Mouse (Mus musculus): ENCODE data around the gene Cntnap5c. TPM values are rescaled to one million over a fixed set of nuclear protein-coding genes. Genes with fewer than 3 reads are reported as not detected.

Cntnap5c gene
- polyA plus RNA-seq, 1 experiment: not detected

- WGBS: 81% methylated on average over 3 of the region's 3 CpGs
- Histone ChIP-seq H3K27me3 (ENCODE audit: control insufficient read depth, insufficient read depth, low read length) (no peaks in the 10 kb centered on the region), H3K27ac (ENCODE audit: insufficient read depth, low read length) (no peak overlapping the region), H3K4me1 (ENCODE audit: control insufficient read depth, insufficient read depth, insufficient read length) (no peaks in the 10 kb centered on the region), H3K36me3 (ENCODE audit: control insufficient read depth, insufficient read depth, low read length) (no peaks in the 10 kb centered on the region), H3K4me3 (ENCODE audit: extremely low read depth, insufficient read depth, insufficient read length) (no peak overlapping the region)
- no peak for TF ChIP-seq POLR2A (IDR thresholded peaks at IDR 0.05; ENCODE audit: low read depth, low read length)
- no peak for TF ChIP-seq CTCF (IDR thresholded peaks at IDR 0.05; ENCODE audit: extremely low read depth, insufficient read depth, insufficient read length, insufficient replicate concordance)
- DNase-seq (ENCODE audit: low read depth in 1 of 2, low spot score in 2 of 2): no peak
These were observed 338.5 kb downstream of the Cntnap5c start for GRCm38 (mm10) chr17:58107901-58108300.

DNA sequence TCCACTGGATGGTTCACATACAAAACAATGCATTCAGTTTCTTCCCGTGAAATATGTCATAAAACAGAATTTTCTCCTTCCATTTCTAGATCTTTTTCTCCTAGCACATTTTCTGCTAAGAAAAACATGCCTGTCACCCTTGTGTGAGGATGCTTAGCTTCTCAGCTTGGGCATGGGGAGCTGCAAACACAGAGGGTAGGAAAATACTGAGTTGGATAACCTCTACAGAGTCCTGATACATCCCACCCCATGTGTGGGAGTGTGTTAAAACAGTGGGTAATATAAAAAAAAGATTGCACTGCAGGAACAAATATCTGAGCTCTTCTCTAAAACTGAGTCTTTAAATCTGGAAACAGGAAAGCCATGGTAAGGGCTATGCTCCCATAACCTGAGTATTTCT, 339.0 kb downstream of the Cntnap5c start:
- WGBS: 52% methylated on average over 1 of the region's 1 CpGs
- no peak for TF ChIP-seq CTCF (IDR thresholded peaks at IDR 0.05; ENCODE audit: extremely low read depth, insufficient read depth, insufficient read length, insufficient replicate concordance)
- TF ChIP-seq POLR2A (IDR thresholded peaks at IDR 0.05; ENCODE audit: low read depth, low read length): no peak
- Histone ChIP-seq H3K27me3 (ENCODE audit: control insufficient read depth, insufficient read depth, low read length) (no peaks in the 10 kb centered on the region), H3K36me3 (ENCODE audit: control insufficient read depth, insufficient read depth, low read length) (no peaks in the 10 kb centered on the region), H3K4me1 (ENCODE audit: control insufficient read depth, insufficient read depth, insufficient read length) (no peaks in the 10 kb centered on the region), H3K4me3 (ENCODE audit: extremely low read depth, insufficient read depth, insufficient read length) (no peak overlapping the region), H3K27ac (ENCODE audit: insufficient read depth, low read length) (no peak overlapping the region)
- no peak for DNase-seq (ENCODE audit: low read depth in 1 of 2, low spot score in 2 of 2)

DNA sequence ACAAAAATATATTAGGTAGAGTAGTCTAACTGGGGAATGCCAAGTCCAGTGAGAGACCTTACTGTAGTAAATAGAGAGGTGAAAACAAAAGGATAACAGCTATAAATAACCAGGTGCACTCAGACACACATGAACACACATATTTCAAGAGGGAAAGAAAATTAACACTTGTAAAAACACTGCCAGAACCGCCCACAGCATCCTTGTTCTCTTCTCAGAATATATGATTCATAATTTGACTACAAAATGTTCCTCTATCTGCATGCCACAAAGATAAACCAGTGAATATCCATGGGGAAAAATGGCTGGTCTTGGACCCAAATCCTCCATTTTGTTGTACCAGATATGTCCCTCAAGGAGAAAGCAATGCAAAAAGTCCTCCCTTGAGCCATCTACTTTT, 417.8 kb downstream of the Cntnap5c start:
- 67% methylated on average over 1 of the region's 1 CpGs for WGBS
- Histone ChIP-seq H3K27me3 (ENCODE audit: control insufficient read depth, insufficient read depth, low read length) (no peaks in the 10 kb centered on the region), H3K4me1 (ENCODE audit: control insufficient read depth, insufficient read depth, insufficient read length) (no peaks in the 10 kb centered on the region), H3K36me3 (ENCODE audit: control insufficient read depth, insufficient read depth, low read length) (no peaks in the 10 kb centered on the region), H3K4me3 (ENCODE audit: extremely low read depth, insufficient read depth, insufficient read length) (no peak overlapping the region), H3K27ac (ENCODE audit: insufficient read depth, low read length) (no peak overlapping the region)
- no peak for DNase-seq (ENCODE audit: low read depth in 1 of 2, low spot score in 2 of 2)
- TF ChIP-seq CTCF (IDR thresholded peaks at IDR 0.05; ENCODE audit: extremely low read depth, insufficient read depth, insufficient read length, insufficient replicate concordance): no peak
- no peak for TF ChIP-seq POLR2A (IDR thresholded peaks at IDR 0.05; ENCODE audit: low read depth, low read length)

DNA sequence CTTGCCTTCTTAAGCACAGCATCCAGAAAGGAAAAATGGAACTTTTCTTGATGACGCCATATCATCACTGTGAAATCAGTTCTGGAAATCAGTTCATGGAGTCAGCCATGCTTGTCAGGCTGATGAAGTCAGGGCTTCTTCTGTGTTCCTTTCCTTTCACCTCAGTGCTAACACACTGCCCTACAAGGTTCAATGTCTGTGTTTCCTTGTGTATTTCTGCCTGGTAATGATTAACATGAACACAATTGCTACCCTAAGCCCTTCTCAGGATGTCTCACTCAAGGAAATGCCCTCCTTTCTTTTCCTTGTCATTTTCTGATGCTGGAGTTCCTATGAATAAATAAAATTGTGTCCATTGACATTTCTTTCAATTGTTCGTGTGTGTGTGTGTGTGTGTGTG, 431.8 kb downstream of the Cntnap5c start:
- Histone ChIP-seq H3K4me3 (ENCODE audit: extremely low read depth, insufficient read depth, insufficient read length) (no peak overlapping the region), H3K27me3 (ENCODE audit: control insufficient read depth, insufficient read depth, low read length) (no peaks in the 10 kb centered on the region), H3K4me1 (ENCODE audit: control insufficient read depth, insufficient read depth, insufficient read length) (no peaks in the 10 kb centered on the region), H3K27ac (ENCODE audit: insufficient read depth, low read length) (no peak overlapping the region), H3K36me3 (ENCODE audit: control insufficient read depth, insufficient read depth, low read length) (no peaks in the 10 kb centered on the region)
- WGBS: 92% methylated on average over 2 of the region's 2 CpGs
- TF ChIP-seq CTCF (IDR thresholded peaks at IDR 0.05; ENCODE audit: extremely low read depth, insufficient read depth, insufficient read length, insufficient replicate concordance) (no peak), POLR2A (IDR thresholded peaks at IDR 0.05; ENCODE audit: low read depth, low read length) (no peak)
- DNase-seq (ENCODE audit: low read depth in 1 of 2, low spot score in 2 of 2): no peak

DNA sequence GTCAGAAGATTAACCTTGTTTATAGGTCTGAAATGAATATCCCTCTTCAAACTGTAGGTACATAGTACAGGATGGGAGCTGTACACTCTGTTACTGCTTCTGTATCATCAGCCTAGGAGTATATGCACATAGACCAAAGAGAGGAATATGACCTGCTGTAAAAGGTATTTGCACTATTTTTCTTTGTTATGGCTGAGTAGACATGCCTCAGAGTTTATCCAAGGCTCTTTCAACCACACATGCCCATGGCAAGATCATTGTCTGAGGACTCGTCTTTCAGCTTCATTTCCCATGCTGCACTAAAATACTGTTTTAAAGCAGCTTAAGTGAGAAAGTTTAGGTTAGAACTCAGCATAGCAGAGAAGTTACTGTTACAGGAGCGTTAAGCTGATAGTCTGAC, 498.7 kb downstream of the Cntnap5c start:
- whole genome bisulfite sequencing: 84% methylated on average over 2 of the region's 2 CpGs
- Histone ChIP-seq H3K4me3 (ENCODE audit: extremely low read depth, insufficient read depth, insufficient read length) (no peak overlapping the region), H3K27ac (ENCODE audit: insufficient read depth, low read length) (no peak overlapping the region), H3K27me3 (ENCODE audit: control insufficient read depth, insufficient read depth, low read length) (no peaks in the 10 kb centered on the region), H3K36me3 (ENCODE audit: control insufficient read depth, insufficient read depth, low read length) (no peaks in the 10 kb centered on the region), H3K4me1 (ENCODE audit: control insufficient read depth, insufficient read depth, insufficient read length) (no peaks in the 10 kb centered on the region)
- no peak for TF ChIP-seq CTCF (IDR thresholded peaks at IDR 0.05; ENCODE audit: extremely low read depth, insufficient read depth, insufficient read length, insufficient replicate concordance)
- no peak for TF ChIP-seq POLR2A (IDR thresholded peaks at IDR 0.05; ENCODE audit: low read depth, low read length)
- no peak for DNase-seq (ENCODE audit: low read depth in 1 of 2, low spot score in 2 of 2)

- H3K4me1 ChIP-seq (ENCODE audit: control insufficient read depth, insufficient read depth, insufficient read length): no peaks in the 10 kb centered on the region
- H3K27me3 ChIP-seq (ENCODE audit: control insufficient read depth, insufficient read depth, low read length): no peaks in the 10 kb centered on the region
- WGBS: 86% methylated on average over 6 of the region's 6 CpGs
- no peak overlapping the region for H3K4me3 ChIP-seq (ENCODE audit: extremely low read depth, insufficient read depth, insufficient read length)
- no peaks in the 10 kb centered on the region for H3K36me3 ChIP-seq (ENCODE audit: control insufficient read depth, insufficient read depth, low read length)
- TF ChIP-seq CTCF (IDR thresholded peaks at IDR 0.05; ENCODE audit: extremely low read depth, insufficient read depth, insufficient read length, insufficient replicate concordance) (no peak), POLR2A (IDR thresholded peaks at IDR 0.05; ENCODE audit: low read depth, low read length) (no peak)
- H3K27ac ChIP-seq (ENCODE audit: insufficient read depth, low read length): no peak overlapping the region
- DNase-seq (ENCODE audit: low read depth in 1 of 2, low spot score in 2 of 2): no peak
These were observed 581.9 kb downstream of the Cntnap5c start for GRCm38 (mm10) chr17:58351310-58351709.

- Histone ChIP-seq H3K27ac (ENCODE audit: insufficient read depth, low read length) (no peak overlapping the region), H3K4me1 (ENCODE audit: control insufficient read depth, insufficient read depth, insufficient read length) (no peaks in the 10 kb centered on the region), H3K36me3 (ENCODE audit: control insufficient read depth, insufficient read depth, low read length) (no peaks in the 10 kb centered on the region), H3K4me3 (ENCODE audit: extremely low read depth, insufficient read depth, insufficient read length) (no peak overlapping the region), H3K27me3 (ENCODE audit: control insufficient read depth, insufficient read depth, low read length) (no peaks in the 10 kb centered on the region)
- DNase-seq (ENCODE audit: low read depth in 1 of 2, low spot score in 2 of 2): no peak
- WGBS: 69% methylated on average over 2 of the region's 2 CpGs
- TF ChIP-seq POLR2A (IDR thresholded peaks at IDR 0.05; ENCODE audit: low read depth, low read length): no peak
- TF ChIP-seq CTCF (IDR thresholded peaks at IDR 0.05; ENCODE audit: extremely low read depth, insufficient read depth, insufficient read length, insufficient replicate concordance): no peak
These were observed 586.9 kb downstream of the Cntnap5c start for GRCm38 (mm10) chr17:58356224-58356623.

All from spleen, adult 2 months (tissue).